Mouse (Mus musculus) frontal cortex, adult (tissue): ENCODE data around the gene Fbp1.
"Not testable (repeated sequence)": the region's sequence is repeated elsewhere in the genome, so short reads cannot be mapped to it uniquely, and the experiment has no call there.

Source experiments
- ATAC-seq: cut with Nextera tagmentation; 2 replicates; pipeline ENCODE4 v1.9.2; 2017; ENCODE audit warnings: mild to moderate bottlenecking, moderate library complexity, mixed read lengths; ENCODE audit not compliant: low TSS enrichment

Gene Fbp1

GRCm38 (mm10) chr13:62887712-62888441, at the start of gene Fbp1:
Gene Fbp1, minus strand, starts transcription at chr13:62888282.
- no peak for ATAC-seq

DNA sequence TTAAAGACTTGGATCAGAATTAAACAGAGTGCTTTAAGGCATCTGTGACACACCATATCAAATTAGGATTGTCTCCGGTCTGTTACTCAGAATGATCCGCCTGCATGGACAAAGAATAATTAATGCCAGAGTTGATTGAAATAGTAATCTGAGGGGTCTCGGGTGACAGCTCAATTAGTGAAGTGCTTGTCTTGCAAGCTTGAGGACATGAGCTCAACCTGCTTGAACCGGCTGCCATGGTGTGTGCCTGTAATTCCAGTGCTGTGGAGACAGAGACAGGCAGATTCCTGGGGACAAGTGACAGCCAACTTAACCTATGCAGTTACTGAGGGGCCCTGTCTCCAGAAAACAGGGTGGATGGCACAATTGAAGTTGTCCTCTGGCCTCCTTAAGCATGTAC, 44.4 kb upstream of the Fbp1 start:
- ATAC-seq, result no peak

- ATAC-seq, result no peak
These were observed 41.8 kb upstream of the Fbp1 start for GRCm38 (mm10) chr13:62929766-62930389.

DNA sequence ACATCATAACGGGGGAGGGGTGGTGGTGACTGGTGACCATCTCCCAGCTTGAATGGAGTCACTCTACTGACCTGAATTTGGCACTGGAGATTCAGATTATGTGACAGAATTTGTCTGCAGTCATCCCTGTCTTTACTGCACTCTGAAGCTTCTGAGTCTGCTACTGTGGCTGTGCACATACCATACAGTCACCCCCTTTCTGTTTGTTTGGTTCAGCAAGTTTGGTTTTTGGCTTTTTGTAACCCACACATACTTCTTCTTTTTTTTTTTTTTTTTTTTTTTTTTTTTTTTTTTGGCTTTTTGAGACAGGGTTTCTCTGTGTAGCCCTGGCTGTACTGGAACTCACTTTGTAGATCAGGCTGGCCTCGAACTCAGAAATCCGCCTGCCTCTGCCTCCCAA, 41.1 kb upstream of the Fbp1 start:
- not testable (repeated sequence) for ATAC-seq

GRCm38 (mm10) chr13:62927470-62927869, 39.4 kb upstream of the Fbp1 start:
- no peak for ATAC-seq

- peak; percentile 88 for ATAC-seq
These were observed 38.4 kb upstream of the Fbp1 start for GRCm38 (mm10) chr13:62926479-62926878.

DNA sequence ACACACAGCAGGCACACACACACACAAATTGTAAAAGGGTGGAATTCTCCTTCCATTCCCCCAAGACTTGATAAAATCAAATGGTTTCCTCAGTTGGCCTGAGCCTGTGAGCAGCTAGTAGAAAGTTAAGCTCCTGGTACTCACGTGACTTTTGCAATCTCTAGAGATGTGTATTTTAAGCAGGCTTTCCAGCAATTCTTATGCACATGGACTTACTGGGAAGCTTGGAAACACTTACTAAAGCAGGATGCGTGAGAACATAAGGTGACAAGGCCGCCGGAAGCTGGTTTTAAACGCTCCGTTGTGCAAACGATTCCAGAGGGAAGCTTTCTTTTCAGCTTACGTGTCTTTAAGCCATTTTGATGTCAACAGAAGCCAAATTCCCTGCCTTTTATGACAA, 35.1 kb upstream of the Fbp1 start:
- no peak for ATAC-seq

DNA sequence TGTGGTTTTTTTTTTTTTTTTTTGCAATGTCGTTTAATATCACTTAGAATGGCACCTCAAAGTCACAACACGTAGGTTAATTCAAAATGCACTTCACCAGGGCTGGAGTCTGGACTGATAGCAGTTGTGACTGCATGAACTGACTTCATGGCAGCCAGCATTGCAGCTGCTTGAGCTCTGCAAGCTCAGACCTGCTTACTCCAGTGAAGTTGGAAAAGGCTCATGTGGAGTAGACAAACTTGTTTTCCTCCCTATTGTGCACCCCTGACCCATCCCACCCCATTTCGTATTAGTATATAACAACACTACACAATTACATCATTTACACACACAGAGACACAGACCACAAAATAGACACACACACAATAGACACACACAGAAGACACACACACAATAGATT, 34.6 kb upstream of the Fbp1 start:
- ATAC-seq, result no peak

- ATAC-seq, result peak; percentile 83
These were observed 31.7 kb upstream of the Fbp1 start for GRCm38 (mm10) chr13:62919647-62920341.

GRCm38 (mm10) chr13:62917416-62918110, 29.5 kb upstream of the Fbp1 start:
- no peak for ATAC-seq

DNA sequence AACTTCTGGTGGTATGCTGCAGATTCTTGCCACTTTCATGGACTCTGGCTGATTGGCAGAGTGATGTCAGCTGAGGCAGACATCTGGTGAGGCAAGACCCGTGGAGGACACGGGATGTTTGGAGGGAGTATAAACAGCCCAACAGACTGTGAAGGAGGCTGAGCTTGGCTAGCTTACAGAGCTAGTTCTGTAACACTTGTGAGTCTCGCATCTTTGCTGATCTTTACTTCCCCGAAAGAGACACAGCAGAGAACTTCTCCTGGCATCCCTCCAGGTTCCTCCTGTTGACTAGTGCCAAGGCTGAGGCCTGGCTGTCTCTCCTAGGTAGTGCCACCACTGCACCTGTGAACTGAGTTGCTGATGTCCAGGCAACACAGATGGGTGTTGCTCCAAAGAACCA, 28.6 kb upstream of the Fbp1 start:
- no peak for ATAC-seq

- ATAC-seq, result no peak
These were observed 23.5 kb upstream of the Fbp1 start for GRCm38 (mm10) chr13:62911575-62911974.

- peak; percentile 22 for ATAC-seq
These were observed 22.1 kb upstream of the Fbp1 start for GRCm38 (mm10) chr13:62910206-62910605.

DNA sequence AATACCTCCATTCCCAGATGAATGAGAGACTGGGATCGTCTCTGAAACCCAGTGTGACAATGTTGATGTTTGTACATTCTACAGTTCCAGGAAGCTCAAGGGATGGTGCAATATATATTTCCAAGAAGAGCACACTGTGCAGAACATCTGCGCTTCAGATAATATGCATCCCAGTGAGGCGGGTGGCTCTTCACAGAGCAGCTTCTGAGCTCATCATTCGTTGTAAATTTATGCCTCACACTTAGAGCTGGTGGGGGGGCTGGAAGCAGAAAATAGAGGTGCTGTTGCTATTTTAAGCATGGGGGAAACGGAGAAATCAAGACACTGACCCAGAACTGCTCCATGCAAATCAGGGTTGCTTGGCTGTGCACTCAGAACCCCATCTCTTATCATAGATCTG, 21.7 kb upstream of the Fbp1 start:
- ATAC-seq, result peak; percentile 66

GRCm38 (mm10) chr13:62908163-62908559, 20.1 kb upstream of the Fbp1 start:
- ATAC-seq, result no peak

DNA sequence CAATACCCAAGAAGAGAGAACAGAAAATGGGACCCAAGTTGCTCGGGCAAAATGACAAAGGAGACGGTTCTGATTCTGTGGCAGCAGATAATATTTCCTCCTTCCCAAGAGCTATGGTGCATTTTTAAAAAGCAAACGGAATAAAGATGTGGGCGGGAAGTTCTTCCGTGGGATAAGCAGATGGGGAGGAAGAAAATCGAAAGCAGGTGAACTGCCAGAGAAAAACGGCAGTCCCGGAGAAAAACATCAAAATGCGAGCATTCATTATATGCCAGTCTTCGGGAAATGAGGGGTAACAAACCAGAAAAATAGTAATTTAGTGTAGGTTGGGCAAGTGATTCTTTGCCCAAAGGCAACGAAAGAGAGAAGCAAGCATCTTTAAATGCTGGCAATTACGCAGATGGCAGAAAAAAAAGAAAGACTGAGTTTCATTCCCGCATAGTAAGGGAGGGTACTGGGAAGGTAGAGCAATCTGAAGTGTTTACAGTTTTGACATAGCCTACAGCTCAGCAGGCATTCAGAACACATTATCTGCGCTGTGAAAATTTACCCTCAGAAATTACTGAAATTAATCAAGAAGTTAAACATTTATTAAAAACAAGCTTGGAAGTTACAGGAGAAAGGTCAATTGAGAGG, 19.6 kb upstream of the Fbp1 start:
- no peak; the same call in 1 of the 2 replicates for ATAC-seq

GRCm38 (mm10) chr13:62901139-62901538, 13.1 kb upstream of the Fbp1 start:
- no peak for ATAC-seq

GRCm38 (mm10) chr13:62897927-62898646, 10.0 kb upstream of the Fbp1 start:
- peak; percentile 79 for ATAC-seq

GRCm38 (mm10) chr13:62893044-62893842, 5.2 kb upstream of the Fbp1 start:
- ATAC-seq, result no peak

DNA sequence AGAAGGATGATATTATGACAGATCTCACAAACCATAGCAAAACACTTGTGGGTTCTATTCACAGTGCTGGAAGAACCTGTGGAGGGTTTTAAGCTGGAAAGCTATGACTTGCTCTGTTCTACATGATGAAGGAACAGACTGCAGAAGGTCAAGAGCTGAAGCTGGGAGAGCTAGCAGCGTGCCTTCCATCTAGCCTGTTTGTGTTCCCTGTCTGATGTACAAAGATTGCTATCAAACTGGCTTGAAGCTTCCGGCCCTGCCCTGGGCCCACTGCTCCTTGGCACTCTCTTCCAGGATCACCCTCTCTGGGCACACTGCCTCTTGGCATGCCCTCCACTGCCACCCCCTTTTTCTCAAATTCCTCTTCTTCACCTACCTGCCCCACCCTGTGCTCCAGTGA, 1.2 kb upstream of the Fbp1 start:
- no peak for ATAC-seq
